Mouse (Mus musculus) heart, postnatal 25 days (tissue): ENCODE measurements around the gene Cdh15. TPM values are rescaled to one million over a fixed set of nuclear protein-coding genes. Genes with fewer than 3 reads are reported as not detected.

Experiments
- total RNA-seq, 2 experiments: library from RNA; stranded (reverse); gene quantifications; 2 replicates each; pipeline ENCODE4 v1.2.3; 2021

Cdh15 gene
- total RNA-seq, 2 experiments from 2014 or later: not detected

Other genes with a start within 250 kb of the Cdh15 start
- 1 to 10 TPM; 2.9 to 3.4 TPM for gene Galns, start 236.5 kb upstream of the Cdh15 start, total RNA-seq
- 10 to 100 TPM; 58.4 to 62.8 TPM for gene Trappc2l, start 236.3 kb upstream of the Cdh15 start, total RNA-seq
- gene Pabpn1l, start 225.2 kb upstream of the Cdh15 start, total RNA-seq: not detected
- 10 to 100 TPM; 18.5 to 25.3 TPM for gene Cbfa2t3, start 148.9 kb upstream of the Cdh15 start, total RNA-seq
- gene Acsf3, start 72.5 kb upstream of the Cdh15 start, total RNA-seq: 10 to 100 TPM; 29.4 to 31.7 TPM
- gene Ankrd11, start 194.3 kb downstream of the Cdh15 start, total RNA-seq: 10 to 100 TPM; 63.7 to 73.0 TPM
- gene Spg7, start 215.0 kb downstream of the Cdh15 start, total RNA-seq: 10 to 100 TPM; 77.4 to 78.7 TPM